Mouse (Mus musculus) forebrain, embryonic 16.5 days (tissue): Measurements from ENCODE around the gene Mydgf. TPM values are rescaled to one million over a fixed set of nuclear protein-coding genes. Genes with fewer than 3 reads are reported as not detected.

Experiments used
- ATAC-seq: fragments of 200-750 bp; cut with Nextera tagmentation; 2 replicates; pipeline ENCODE4 v1.8.0; 2017; ENCODE audit warnings: mild to moderate bottlenecking, moderate library complexity
- H3K27ac ChIP-seq: fragments of 300-500 bp; sonication (generic); 2 replicates; pipeline ENCODE4 v1.5.1; 2014; ENCODE audit warnings: low read length, control low read depth
- H3K27me3 ChIP-seq: fragments of 300-500 bp; sonication (generic); replicated peaks from 2 replicates; pipeline ENCODE4 v1.6.1; 2014; ENCODE audit warnings: low read length; ENCODE audit not compliant: control insufficient read depth, insufficient read depth
- H3K36me3 ChIP-seq: fragments of 300-500 bp; sonication (generic); 2 replicates; pipeline ENCODE4 v1.6.1; 2014; ENCODE audit not compliant: control insufficient read depth, insufficient read depth
- H3K4me1 ChIP-seq: fragments of 300-500 bp; sonication (generic); replicated peaks from 2 replicates; pipeline ENCODE4 v1.6.1; 2014; ENCODE audit warnings: low read length; ENCODE audit not compliant: control insufficient read depth, insufficient read depth
- H3K4me2 ChIP-seq: fragments of 300-500 bp; sonication (generic); 2 replicates; pipeline ENCODE4 v1.6.1; 2014; ENCODE audit warnings: mild to moderate bottlenecking, low read length, control low read depth
- H3K4me3 ChIP-seq: fragments of 300-500 bp; sonication (generic); replicated peaks from 2 replicates; pipeline ENCODE4 v1.5.1; 2014; ENCODE audit warnings: mild to moderate bottlenecking, low read length, control low read depth
- H3K9ac ChIP-seq: fragments of 300-500 bp; sonication (generic); replicated peaks from 2 replicates; pipeline ENCODE4 v1.6.1; 2014; ENCODE audit warnings: low read depth, low read length, control low read depth
- H3K9me3 ChIP-seq: fragments of 300-500 bp; sonication (generic); 2 replicates; pipeline ENCODE4 v1.6.1; 2016; ENCODE audit warnings: low read length; ENCODE audit not compliant: control insufficient read depth
- WGBS: fragments of 180-500 bp; shearing (Covaris S2); extraction: QIAGEN DNeasy Blood & Tissue Kit; methylation state at CpG from one replicate; pipeline ENCODE4 v1.1.7; 2014; 5-methylcytosine and 5-hydroxymethylcytosine counted together
- polyA plus RNA-seq: library from polyadenylated mRNA; unstranded; fragments of >200 nt; fragmentation: Nextera tagmentation; extraction: Ambion mirVana; gene quantifications from 2 replicates; pipeline ENCODE4 v1.2.1, GENCODE M21; 2015

Gene Mydgf
- 54.2 and 63.8 TPM in 2 replicates for polyA plus RNA-seq

- Histone ChIP-seq H3K4me3 (peak within 1 kb of the TSS; percentile 92), H3K27me3 (no peaks in the 10 kb centered on the region), H3K27ac (peak within 1 kb of the TSS; percentile 68), H3K36me3 (peaks cover 17% of the 10 kb centered on the region), H3K9me3 (no peaks in the 10 kb centered on the region), H3K9ac (peak within 1 kb of the TSS; percentile 82), H3K4me1 (peaks cover 8% of the 10 kb centered on the region), H3K4me2 (peak within 1 kb of the TSS; percentile 97)
- WGBS = under 1% methylated on average over 47 of the region's 47 CpGs
- ATAC-seq = peak; percentile 97
Measured at GRCm38 (mm10) chr17:56183658-56184103, at the start of gene Mydgf. Gene Mydgf, minus strand, starts transcription at chr17:56183920.

- peak overlapping the region; percentile 42 for H3K4me2 ChIP-seq
- H3K27ac ChIP-seq = peak overlapping the region; percentile 2; the same call in 1 of the 2 replicates
- no peaks in the 10 kb centered on the region for H3K27me3 ChIP-seq
- no peak; the same call in 1 of the 2 replicates for ATAC-seq
- no peak overlapping the region for H3K4me3 ChIP-seq
- no peaks in the 10 kb centered on the region for H3K9me3 ChIP-seq
- H3K36me3 ChIP-seq = no peaks in the 10 kb centered on the region
- H3K4me1 ChIP-seq = peaks cover 11% of the 10 kb centered on the region
- 48% methylated on average over 8 of the region's 8 CpGs for WGBS
- H3K9ac ChIP-seq = no peak overlapping the region
Measured at GRCm38 (mm10) chr17:56233389-56233788, 49.7 kb upstream of the Mydgf start.

- Histone ChIP-seq H3K27me3 (0 out of 2 replicates have a peak, but pooled peaks cover 4% of the 10 kb centered on the region), H3K9ac (no peak overlapping the region), H3K36me3 (no peaks in the 10 kb centered on the region), H3K27ac (no peak overlapping the region), H3K4me2 (no peak overlapping the region), H3K9me3 (no peaks in the 10 kb centered on the region), H3K4me1 (peaks cover 11% of the 10 kb centered on the region), H3K4me3 (no peak overlapping the region)
- WGBS = 51% methylated on average over 10 of the region's 10 CpGs
- ATAC-seq = no peak
Measured at GRCm38 (mm10) chr17:56229943-56230342, 46.2 kb upstream of the Mydgf start.

- H3K4me3 ChIP-seq = no peak overlapping the region
- H3K36me3 ChIP-seq = no peaks in the 10 kb centered on the region
- H3K9ac ChIP-seq = no peak overlapping the region
- no peak overlapping the region for H3K4me2 ChIP-seq
- 83% methylated on average over 3 of the region's 3 CpGs for WGBS
- H3K27me3 ChIP-seq = 0 out of 2 replicates have a peak, but pooled peaks cover 4% of the 10 kb centered on the region
- H3K4me1 ChIP-seq = no peaks in the 10 kb centered on the region
- no peak overlapping the region for H3K27ac ChIP-seq
- no peak for ATAC-seq
- no peaks in the 10 kb centered on the region for H3K9me3 ChIP-seq
Measured at GRCm38 (mm10) chr17:56226566-56226965, 42.8 kb upstream of the Mydgf start.

DNA sequence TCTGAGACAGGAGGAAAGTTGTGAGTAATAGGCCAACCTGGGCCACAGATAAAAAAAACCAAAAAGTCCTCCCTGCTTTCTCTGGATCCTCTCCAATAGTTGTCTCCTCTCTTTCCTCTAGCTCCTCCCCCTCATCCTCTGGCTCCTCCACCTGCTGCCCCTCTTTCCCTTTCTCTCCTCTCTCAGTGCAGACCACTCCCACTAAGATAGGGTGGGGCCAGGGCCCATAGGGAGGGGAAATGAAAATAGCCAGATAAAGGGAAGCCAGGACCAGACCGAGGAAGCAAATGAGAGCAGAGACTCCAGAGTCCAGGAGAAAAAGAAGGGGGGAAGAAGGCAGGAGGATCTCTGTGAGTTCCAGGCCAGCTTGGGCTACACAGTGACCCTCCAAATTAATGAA is 41.2 kb upstream of the Mydgf start:
- Histone ChIP-seq H3K27me3 (0 out of 2 replicates have a peak, but pooled peaks cover 4% of the 10 kb centered on the region), H3K4me1 (no peaks in the 10 kb centered on the region), H3K4me3 (no peak overlapping the region), H3K27ac (no peak overlapping the region), H3K4me2 (no peak overlapping the region), H3K9ac (no peak overlapping the region), H3K9me3 (no peaks in the 10 kb centered on the region), H3K36me3 (no peaks in the 10 kb centered on the region)
- 68% methylated on average over 1 of the region's 1 CpGs for WGBS
- no peak for ATAC-seq

DNA sequence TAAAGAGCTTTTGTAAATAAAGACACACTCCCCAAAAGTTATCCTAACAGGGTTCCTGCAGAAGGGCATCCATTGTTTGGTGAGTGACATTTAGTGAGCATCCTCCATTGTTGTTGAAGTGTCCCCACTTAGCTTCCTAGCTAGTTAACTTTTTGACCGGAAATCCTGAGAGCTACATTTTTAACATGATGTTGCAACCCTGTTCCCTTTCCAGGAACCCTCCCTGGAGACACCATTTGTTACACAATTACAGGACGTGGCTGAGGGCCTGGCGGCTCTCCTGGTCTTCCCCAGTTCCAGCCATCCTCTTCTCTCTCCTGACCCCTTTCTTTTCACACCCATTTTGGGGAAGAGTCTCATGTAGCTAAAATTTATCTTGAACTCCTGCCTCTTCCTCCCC is 36.1 kb upstream of the Mydgf start:
- H3K4me3 ChIP-seq = no peak overlapping the region
- no peak for ATAC-seq
- H3K4me1 ChIP-seq = peaks cover 30% of the 10 kb centered on the region
- no peaks in the 10 kb centered on the region for H3K27me3 ChIP-seq
- H3K9me3 ChIP-seq = no peaks in the 10 kb centered on the region
- no peak overlapping the region for H3K27ac ChIP-seq
- H3K9ac ChIP-seq = no peak overlapping the region
- no peaks in the 10 kb centered on the region for H3K36me3 ChIP-seq
- WGBS = 70% methylated on average over 3 of the region's 3 CpGs
- H3K4me2 ChIP-seq = no peak overlapping the region

DNA sequence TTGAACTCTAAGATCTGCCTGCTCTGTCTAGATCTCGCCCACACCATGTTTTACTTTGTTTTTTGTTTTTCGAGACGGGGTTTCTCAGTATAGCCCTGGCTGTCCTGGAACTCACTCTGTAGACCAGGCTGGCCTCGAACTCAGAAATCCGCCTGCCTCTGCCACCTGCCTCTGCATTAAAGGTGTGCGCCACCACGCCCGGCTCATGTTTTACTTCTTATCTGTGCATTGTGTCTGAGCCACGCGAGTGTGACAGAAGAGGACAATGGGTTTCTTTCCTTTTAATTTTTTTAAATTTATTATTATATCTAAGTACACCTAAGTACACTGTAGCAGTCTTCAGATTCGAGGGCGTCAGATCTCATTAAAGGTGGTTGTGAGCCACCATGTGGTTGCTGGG is 35.5 kb upstream of the Mydgf start:
- Histone ChIP-seq H3K27ac (peak overlapping the region; percentile 86), H3K27me3 (no peaks in the 10 kb centered on the region), H3K4me2 (peak overlapping the region; percentile 62), H3K36me3 (no peaks in the 10 kb centered on the region), H3K9ac (peak overlapping the region; percentile 61), H3K4me1 (peaks cover 31% of the 10 kb centered on the region), H3K9me3 (no peaks in the 10 kb centered on the region), H3K4me3 (peak overlapping the region; percentile 85)
- WGBS = 45% methylated on average over 12 of the region's 12 CpGs
- no peak for ATAC-seq

- peak within 1 kb of the TSS; percentile 85 for H3K4me3 ChIP-seq
- no peaks in the 10 kb centered on the region for H3K9me3 ChIP-seq
- peak; percentile 99 for ATAC-seq
- peaks cover 31% of the 10 kb centered on the region for H3K4me1 ChIP-seq
- H3K9ac ChIP-seq = peak within 1 kb of the TSS; percentile 85
- H3K4me2 ChIP-seq = peak within 1 kb of the TSS; percentile 95
- H3K27me3 ChIP-seq = no peaks in the 10 kb centered on the region
- under 1% methylated on average over 75 of the region's 78 CpGs for WGBS
- peak within 1 kb of the TSS; percentile 86 for H3K27ac ChIP-seq
- no peaks in the 10 kb centered on the region for H3K36me3 ChIP-seq
Measured at GRCm38 (mm10) chr17:56218377-56219191, 34.9 kb upstream of the Mydgf start, which contains the start of gene Dpp9. Gene Dpp9, minus strand, starts transcription at chr17:56218905.

DNA sequence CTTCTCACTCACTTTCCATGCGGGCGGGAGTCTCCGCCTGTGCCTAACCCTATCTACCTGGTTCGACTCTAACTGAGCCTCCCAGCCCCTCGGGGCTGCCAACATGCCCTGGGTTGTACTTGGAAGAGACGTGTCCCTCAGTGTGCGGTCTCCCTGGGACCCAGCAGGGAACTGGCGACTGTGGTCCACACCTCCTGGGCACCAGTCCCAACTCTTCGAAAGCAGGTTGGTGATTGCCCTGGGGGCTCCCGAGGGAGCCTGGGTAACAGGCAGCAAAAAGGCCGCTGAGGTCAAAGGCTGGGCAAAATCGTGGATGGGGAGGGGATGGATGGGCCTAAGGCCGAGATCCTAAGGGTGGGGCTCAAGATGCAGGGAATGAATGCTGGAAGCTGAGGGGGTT is 34.0 kb upstream of the Mydgf start:
- whole genome bisulfite sequencing = 65% methylated on average over 13 of the region's 13 CpGs
- Histone ChIP-seq H3K4me1 (peaks cover 31% of the 10 kb centered on the region), H3K36me3 (no peaks in the 10 kb centered on the region), H3K9me3 (no peaks in the 10 kb centered on the region), H3K27ac (no peak overlapping the region), H3K27me3 (no peaks in the 10 kb centered on the region), H3K4me2 (peak overlapping the region; percentile 95), H3K4me3 (peak overlapping the region; percentile 85), H3K9ac (peak overlapping the region; percentile 85)
- ATAC-seq = no peak
